Mouse (Mus musculus) MEL (cell line): ENCODE measurements at regions not wholly inside any gene's neighbourhood (a gene's known extent, or its start where the extent isn't known, plus 50 kb on each side); places are given as distances from the start of the nearest gene placed in this dataset.

ENCODE experiments used
- DNase-seq: peaks from one replicate; pipeline ENCODE4 v3.0.0; 2011; ENCODE audit warnings: low read depth, low spot score
- H3K27ac ChIP-seq: 2 replicates; pipeline ENCODE4 v1.5.1; 2012; ENCODE audit warnings: low read depth, mild to moderate bottlenecking, control low read depth, low read length, moderate library complexity; ENCODE audit not compliant: control insufficient read depth
- H3K27me3 ChIP-seq, 2 experiments: fragments of 150-350 bp in 1 of 2; sonication (generic) in 1 of 2; 2 replicates each; pipeline ENCODE4 v1.6.1; 2012; ENCODE audit warnings: low read length in 2 of 2, mild to moderate bottlenecking in 2 of 2, improper control_type of control experiment in 1 of 2, moderate library complexity in 1 of 2; ENCODE audit not compliant: insufficient read depth in 2 of 2, control insufficient read depth in 1 of 2
- H3K36me3 ChIP-seq, 2 experiments: 2 replicates each; pipeline ENCODE4 v1.6.1; 2012 to 2014; ENCODE audit warnings: low read length in 2 of 2, improper control_type of control experiment in 1 of 2, inconsistent platforms in 1 of 2, mild to moderate bottlenecking in 1 of 2; ENCODE audit not compliant: insufficient read depth in 2 of 2, control insufficient read depth in 1 of 2
- H3K4me1 ChIP-seq, 2 experiments: fragments of 150-350 bp in 1 of 2; sonication (generic) in 1 of 2; 2 replicates each; pipeline ENCODE4 v1.6.1; 2012; ENCODE audit warnings: low read length in 2 of 2, improper control_type of control experiment in 1 of 2, mild to moderate bottlenecking in 1 of 2; ENCODE audit not compliant: insufficient read depth in 2 of 2, control insufficient read depth in 1 of 2
- H3K4me3 ChIP-seq, 2 experiments: fragments of 150-350 bp in 1 of 2; sonication (generic) in 1 of 2; 2 replicates each; pipeline ENCODE4 v1.5.1; 2012; ENCODE audit warnings: low read depth in 2 of 2, low read length in 2 of 2, mild to moderate bottlenecking in 2 of 2, moderate library complexity in 2 of 2, control low read depth in 1 of 2, improper control_type of control experiment in 1 of 2; ENCODE audit not compliant: control insufficient read depth in 1 of 2, insufficient read depth in 1 of 2
- H3K79me2 ChIP-seq: 2 replicates; pipeline ENCODE4 v1.6.1; 2012; ENCODE audit warnings: mild to moderate bottlenecking, low read length, moderate library complexity; ENCODE audit not compliant: control insufficient read depth, poor library complexity, insufficient read depth
- H3K9ac ChIP-seq: 2 replicates; pipeline ENCODE4 v1.6.1; 2012; ENCODE audit warnings: low read depth, mild to moderate bottlenecking, control low read depth, low read length, moderate library complexity; ENCODE audit not compliant: control insufficient read depth, poor library complexity, severe bottlenecking
- H3K9me3 ChIP-seq: fragments of 150-350 bp; sonication (generic); replicated peaks from 2 replicates; pipeline ENCODE4 v1.6.1; 2012; ENCODE audit warnings: mild to moderate bottlenecking, low read length, improper control_type of control experiment, moderate library complexity; ENCODE audit not compliant: insufficient read depth
- CHD2 ChIP-seq: IDR thresholded peaks from 2 replicates; pipeline ENCODE4 v1.6.1; 2011; ENCODE audit warnings: low read length, improper control_type of control experiment
- CTCF ChIP-seq, 3 experiments: IDR thresholded peaks in 2 of 3; conservative IDR thresholded peaks in 1 of 3; 2 replicates each; pipeline ENCODE4 v1.5.1; 2011 to 2012; ENCODE audit warnings: low read length in 3 of 3, low read depth in 2 of 3, mild to moderate bottlenecking in 2 of 3, improper control_type of control experiment in 1 of 3, inconsistent platforms in 1 of 3, mixed read lengths in 1 of 3, moderate library complexity in 1 of 3; ENCODE audit not compliant: control insufficient read depth in 1 of 3, insufficient read depth in 1 of 3, poor library complexity in 1 of 3, severe bottlenecking in 1 of 3
- ELF1 ChIP-seq: IDR thresholded peaks from 2 replicates; pipeline ENCODE4 v1.6.1; 2014; ENCODE audit warnings: low read depth, mild to moderate bottlenecking, inconsistent platforms, low read length, improper control_type of control experiment, moderate library complexity
- EP300 ChIP-seq, 2 experiments: IDR thresholded peaks; 2 replicates each; pipeline ENCODE4 v1.6.1; 2011; ENCODE audit warnings: improper control_type of control experiment in 2 of 2, low read length in 2 of 2, low read depth in 1 of 2, mild to moderate bottlenecking in 1 of 2
- ETS1 ChIP-seq: IDR thresholded peaks from 2 replicates; pipeline ENCODE4 v1.6.1; 2012; ENCODE audit warnings: low read depth, mild to moderate bottlenecking, inconsistent platforms, low read length, improper control_type of control experiment, moderate library complexity
- GATA1 ChIP-seq: IDR thresholded peaks from 2 replicates; pipeline ENCODE4 v1.6.1; 2011; ENCODE audit warnings: low read depth, low read length, improper control_type of control experiment
- HCFC1 ChIP-seq: IDR thresholded peaks from 2 replicates; pipeline ENCODE4 v1.6.1; 2012; ENCODE audit warnings: low read depth, mild to moderate bottlenecking, inconsistent platforms, low read length, improper control_type of control experiment, moderate library complexity
- KAT2A ChIP-seq: conservative IDR thresholded peaks from 2 replicates; pipeline ENCODE4 v1.6.1; 2012; ENCODE audit warnings: low read depth, low read length, improper control_type of control experiment, inconsistent platforms
- MEF2A ChIP-seq: IDR thresholded peaks from 2 replicates; pipeline ENCODE4 v1.6.1; 2014; ENCODE audit warnings: low read depth, mild to moderate bottlenecking, inconsistent platforms, low read length, improper control_type of control experiment; ENCODE audit not compliant: poor library complexity, insufficient replicate concordance, severe bottlenecking; ENCODE audit errors: extremely low read depth
- MYC ChIP-seq: IDR thresholded peaks from 2 replicates; pipeline ENCODE4 v1.6.1; 2011; ENCODE audit warnings: low read depth, mild to moderate bottlenecking, low read length, improper control_type of control experiment, moderate library complexity
- NELFE ChIP-seq: IDR thresholded peaks from 2 replicates; pipeline ENCODE4 v1.6.1; 2011; ENCODE audit warnings: low read depth, low read length, improper control_type of control experiment
- POLR2AphosphoS2 ChIP-seq: IDR thresholded peaks from 2 replicates; pipeline ENCODE4 v1.6.1; 2011; ENCODE audit warnings: low read length, improper control_type of control experiment
- POLR2AphosphoS5 ChIP-seq: IDR thresholded peaks from 2 replicates; pipeline ENCODE4 v1.6.1; 2012; ENCODE audit warnings: low read depth, borderline replicate concordance, mild to moderate bottlenecking, inconsistent platforms, low read length, moderate library complexity, mixed read lengths
- RCOR1 ChIP-seq: IDR thresholded peaks from 2 replicates; pipeline ENCODE4 v1.6.1; 2012; ENCODE audit warnings: low read depth, mild to moderate bottlenecking, inconsistent platforms, low read length, improper control_type of control experiment
- SIN3A ChIP-seq: IDR thresholded peaks from 2 replicates; pipeline ENCODE4 v1.6.1; 2012; ENCODE audit warnings: low read length, improper control_type of control experiment, inconsistent platforms
- SMC3 ChIP-seq: IDR thresholded peaks from 2 replicates; pipeline ENCODE4 v1.6.1; 2011; ENCODE audit warnings: low read depth, low read length, improper control_type of control experiment
- TCF12 ChIP-seq: IDR thresholded peaks from 2 replicates; pipeline ENCODE4 v1.6.1; 2014; ENCODE audit warnings: low read depth, mild to moderate bottlenecking, inconsistent platforms, low read length, improper control_type of control experiment, moderate library complexity
- USF1 ChIP-seq: IDR thresholded peaks from 2 replicates; pipeline ENCODE4 v1.6.1; 2014; ENCODE audit warnings: low read depth, mild to moderate bottlenecking, inconsistent platforms, low read length, improper control_type of control experiment, moderate library complexity
- USF2 ChIP-seq, 2 experiments: IDR thresholded peaks; 2 replicates each; pipeline ENCODE4 v1.6.1; 2011 to 2012; ENCODE audit warnings: improper control_type of control experiment in 2 of 2, low read length in 2 of 2, borderline replicate concordance in 1 of 2, inconsistent platforms in 1 of 2, low read depth in 1 of 2, mild to moderate bottlenecking in 1 of 2; ENCODE audit not compliant: insufficient read depth in 1 of 2
- ZC3H11A ChIP-seq: IDR thresholded peaks from 2 replicates; pipeline ENCODE4 v1.6.1; 2012; ENCODE audit warnings: low read depth, mild to moderate bottlenecking, inconsistent platforms, low read length, improper control_type of control experiment
- ZNF384 ChIP-seq: IDR thresholded peaks from 2 replicates; pipeline ENCODE4 v1.6.1; 2012; ENCODE audit warnings: low read depth, mild to moderate bottlenecking, inconsistent platforms, low read length, improper control_type of control experiment

DNA sequence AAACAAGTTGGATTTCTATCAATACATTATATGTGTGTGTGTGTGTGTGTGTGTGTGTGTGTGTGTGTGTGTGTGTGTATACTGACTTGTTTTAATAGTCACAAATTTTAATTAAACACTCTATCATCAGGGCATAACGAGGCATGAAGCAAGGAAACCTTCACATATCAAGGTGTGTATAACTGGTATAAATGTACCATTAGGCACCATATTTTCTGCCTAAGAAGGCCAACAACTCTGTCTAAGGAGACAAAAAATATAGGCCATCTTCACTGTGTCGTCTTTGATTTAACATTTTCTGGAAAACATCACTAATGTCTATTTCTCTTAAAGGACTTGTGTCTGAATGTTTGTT lies 218.9 kb upstream of the Atp2b1 start:
- Histone ChIP-seq H3K4me1 (no peaks in the 10 kb centered on the region), H3K27ac (no peak overlapping the region), H3K79me2 (no peaks in the 10 kb centered on the region), H3K9me3 (no peaks in the 10 kb centered on the region), H3K4me3 (no peak overlapping the region), H3K27me3 (no peaks in the 10 kb centered on the region), H3K36me3 (no peaks in the 10 kb centered on the region), H3K9ac (no peak overlapping the region)
- TF ChIP-seq CTCF (IDR thresholded peaks at IDR 0.05 in 2 of 3, conservative IDR thresholded peaks at IDR 0.05 in 1 of 3; ENCODE audit: control insufficient read depth in 1 of 3, insufficient read depth in 1 of 3, low read depth in 2 of 3, low read length in 3 of 3, poor library complexity in 1 of 3, severe bottlenecking in 1 of 3), result no peak
- TF ChIP-seq GATA1, result no peak
- no peak for TF ChIP-seq KAT2A
- no peak for TF ChIP-seq MYC
- TF ChIP-seq HCFC1, result no peak
- no peak for TF ChIP-seq ETS1
- DNase-seq, result no peak

- DNase-seq, result no peak
- Histone ChIP-seq H3K9me3 (no peaks in the 10 kb centered on the region), H3K4me1 (no peaks in the 10 kb centered on the region), H3K79me2 (no peaks in the 10 kb centered on the region), H3K4me3 (no peak overlapping the region), H3K27me3 (no peaks in the 10 kb centered on the region), H3K36me3 (no peaks in the 10 kb centered on the region), H3K27ac (no peak overlapping the region), H3K9ac (no peak overlapping the region)
- no peak for TF ChIP-seq TCF12
- TF ChIP-seq USF2 (IDR thresholded peaks at IDR 0.05; ENCODE audit: borderline replicate concordance in 1 of 2, insufficient read depth in 1 of 2, low read depth in 1 of 2, low read length in 2 of 2), result no peak
- no peak for TF ChIP-seq NELFE
- no peak for TF ChIP-seq ZNF384
- no peak for TF ChIP-seq MEF2A
- TF ChIP-seq HCFC1, result no peak
- TF ChIP-seq GATA1, result no peak
- TF ChIP-seq POLR2AphosphoS5, result no peak
- no peak for TF ChIP-seq EP300 (IDR thresholded peaks at IDR 0.05; ENCODE audit: low read depth in 1 of 2, low read length in 2 of 2)
Observed at GRCm38 (mm10) chr10:98697866-98698265, 216.3 kb upstream of the Atp2b1 start.

GRCm38 (mm10) chr10:98699579-98699978 lies 214.6 kb upstream of the Atp2b1 start:
- no peaks in the 10 kb centered on the region for H3K9me3 ChIP-seq
- H3K27ac ChIP-seq, result no peak overlapping the region
- no peak for DNase-seq
- H3K9ac ChIP-seq, result no peak overlapping the region
- H3K36me3 ChIP-seq, result peaks cover 0 to 2% of the 10 kb centered on the region in 2 experiments; a peak in 1 of 4 replicates
- H3K4me3 ChIP-seq, result no peak overlapping the region
- H3K27me3 ChIP-seq, result no peaks in the 10 kb centered on the region
- TF ChIP-seq POLR2AphosphoS2 (no peak), MYC (no peak), SMC3 (no peak), SIN3A (no peak), ZC3H11A (no peak), RCOR1 (no peak), CHD2 (no peak), USF1 (no peak), ELF1 (no peak)
- TF ChIP-seq, all 39 proteins: peak for 0
- Histone ChIP-seq H3K79me2 (no peaks in the 10 kb centered on the region), H3K4me1 (no peaks in the 10 kb centered on the region)
